Mouse (Mus musculus): ENCODE data around the gene Rprd1b. TPM values are rescaled to one million over a fixed set of nuclear protein-coding genes. Genes with fewer than 3 reads are reported as not detected.

Rprd1b gene
- polyA plus RNA-seq, 1 experiment from 2014 or later = 31.1 TPM

GRCm38 (mm10) chr2:158138778-158139177 is 110.5 kb downstream of the Rprd1b start:
- WGBS = 91% methylated on average over 9 of the region's 9 CpGs
- no peak overlapping the region for H3K4me2 ChIP-seq (ENCODE audit: low read length)

GRCm38 (mm10) chr2:158139628-158140027 is 111.3 kb downstream of the Rprd1b start:
- DNase-seq (ENCODE audit: low spot score) = peak; percentile 87
- 24% methylated on average over 7 of the region's 7 CpGs for WGBS
- no peak overlapping the region for H3K9ac ChIP-seq (ENCODE audit: low read length)

More at GRCm38 (mm10) chr2:158138778-158139177, 110.5 kb downstream of the Rprd1b start:
- Histone ChIP-seq H3K27ac (ENCODE audit: low read depth, low read length) (no peak overlapping the region), H3K36me3 (ENCODE audit: control insufficient read depth, insufficient read depth, low read length) (no peaks in the 10 kb centered on the region), H3K27me3 (replicated peaks; ENCODE audit: control insufficient read depth, insufficient read depth, low read length) (no peaks in the 10 kb centered on the region), H3K9ac (ENCODE audit: low read length) (no peak overlapping the region), H3K4me1 (ENCODE audit: control insufficient read depth, insufficient read depth, low read length) (peaks cover 4% of the 10 kb centered on the region; the same call in 1 of the 2 replicates), H3K9me3 (replicated peaks; ENCODE audit: control insufficient read depth, low read length) (no peaks in the 10 kb centered on the region), H3K4me3 (ENCODE audit: low read depth, low read length) (no peak overlapping the region)
- no peak for DNase-seq (ENCODE audit: low spot score)
- ATAC-seq = no peak

GRCm38 (mm10) chr2:158140664-158141063 is 112.4 kb downstream of the Rprd1b start:
- no peaks in the 10 kb centered on the region for H3K9me3 ChIP-seq (replicated peaks; ENCODE audit: control insufficient read depth, low read length)
- WGBS = 92% methylated on average over 5 of the region's 5 CpGs
- DNase-seq (ENCODE audit: low spot score) = no peak

More at GRCm38 (mm10) chr2:158139628-158140027, 111.3 kb downstream of the Rprd1b start:
- Histone ChIP-seq H3K27me3 (replicated peaks; ENCODE audit: control insufficient read depth, insufficient read depth, low read length) (no peaks in the 10 kb centered on the region), H3K4me2 (ENCODE audit: low read length) (no peak overlapping the region), H3K36me3 (ENCODE audit: control insufficient read depth, insufficient read depth, low read length) (no peaks in the 10 kb centered on the region), H3K4me3 (ENCODE audit: low read depth, low read length) (no peak overlapping the region), H3K9me3 (replicated peaks; ENCODE audit: control insufficient read depth, low read length) (no peaks in the 10 kb centered on the region), H3K4me1 (ENCODE audit: control insufficient read depth, insufficient read depth, low read length) (peaks cover 4% of the 10 kb centered on the region; the same call in 1 of the 2 replicates), H3K27ac (ENCODE audit: low read depth, low read length) (peak overlapping the region; percentile 35; the same call in 1 of the 2 replicates)
- ATAC-seq = peak; percentile 86

GRCm38 (mm10) chr2:158141271-158141670 is 113.0 kb downstream of the Rprd1b start:
- Histone ChIP-seq H3K27ac (ENCODE audit: low read depth, low read length) (no peak overlapping the region), H3K4me1 (ENCODE audit: control insufficient read depth, insufficient read depth, low read length) (peaks cover 4% of the 10 kb centered on the region; the same call in 1 of the 2 replicates), H3K9me3 (replicated peaks; ENCODE audit: control insufficient read depth, low read length) (no peaks in the 10 kb centered on the region), H3K36me3 (ENCODE audit: control insufficient read depth, insufficient read depth, low read length) (no peaks in the 10 kb centered on the region), H3K9ac (ENCODE audit: low read length) (no peak overlapping the region), H3K4me2 (ENCODE audit: low read length) (no peak overlapping the region), H3K27me3 (replicated peaks; ENCODE audit: control insufficient read depth, insufficient read depth, low read length) (no peaks in the 10 kb centered on the region), H3K4me3 (ENCODE audit: low read depth, low read length) (no peak overlapping the region)
- DNase-seq (ENCODE audit: low spot score) (no peak), ATAC-seq (no peak)
- 91% methylated on average over 7 of the region's 7 CpGs for WGBS

More at GRCm38 (mm10) chr2:158140664-158141063, 112.4 kb downstream of the Rprd1b start:
- Histone ChIP-seq H3K36me3 (ENCODE audit: control insufficient read depth, insufficient read depth, low read length) (no peaks in the 10 kb centered on the region), H3K9ac (ENCODE audit: low read length) (no peak overlapping the region), H3K4me2 (ENCODE audit: low read length) (no peak overlapping the region), H3K4me3 (ENCODE audit: low read depth, low read length) (no peak overlapping the region), H3K27ac (ENCODE audit: low read depth, low read length) (no peak overlapping the region), H3K4me1 (ENCODE audit: control insufficient read depth, insufficient read depth, low read length) (peaks cover 4% of the 10 kb centered on the region; the same call in 1 of the 2 replicates), H3K27me3 (replicated peaks; ENCODE audit: control insufficient read depth, insufficient read depth, low read length) (no peaks in the 10 kb centered on the region)
- no peak for ATAC-seq

GRCm38 (mm10) chr2:158141690-158142440 is 113.6 kb downstream of the Rprd1b start:
- ATAC-seq (no peak), DNase-seq (ENCODE audit: low spot score) (no peak)
- Histone ChIP-seq H3K9me3 (replicated peaks; ENCODE audit: control insufficient read depth, low read length) (no peaks in the 10 kb centered on the region), H3K4me2 (ENCODE audit: low read length) (no peak overlapping the region), H3K4me1 (ENCODE audit: control insufficient read depth, insufficient read depth, low read length) (peaks cover 4% of the 10 kb centered on the region; the same call in 1 of the 2 replicates), H3K4me3 (ENCODE audit: low read depth, low read length) (no peak overlapping the region), H3K27ac (ENCODE audit: low read depth, low read length) (no peak overlapping the region), H3K9ac (ENCODE audit: low read length) (no peak overlapping the region), H3K27me3 (replicated peaks; ENCODE audit: control insufficient read depth, insufficient read depth, low read length) (no peaks in the 10 kb centered on the region), H3K36me3 (ENCODE audit: control insufficient read depth, insufficient read depth, low read length) (no peaks in the 10 kb centered on the region)
- 88% methylated on average over 7 of the region's 7 CpGs for WGBS

GRCm38 (mm10) chr2:158142981-158143380 is 114.7 kb downstream of the Rprd1b start:
- no peak for DNase-seq (ENCODE audit: low spot score)
- H3K36me3 ChIP-seq (ENCODE audit: control insufficient read depth, insufficient read depth, low read length) = no peaks in the 10 kb centered on the region
- 87% methylated on average over 18 of the region's 18 CpGs for WGBS

GRCm38 (mm10) chr2:158143816-158144215 is 115.5 kb downstream of the Rprd1b start:
- Histone ChIP-seq H3K4me1 (ENCODE audit: control insufficient read depth, insufficient read depth, low read length) (peaks cover 4% of the 10 kb centered on the region; the same call in 1 of the 2 replicates), H3K9me3 (replicated peaks; ENCODE audit: control insufficient read depth, low read length) (no peaks in the 10 kb centered on the region), H3K27me3 (replicated peaks; ENCODE audit: control insufficient read depth, insufficient read depth, low read length) (no peaks in the 10 kb centered on the region), H3K36me3 (ENCODE audit: control insufficient read depth, insufficient read depth, low read length) (no peaks in the 10 kb centered on the region), H3K4me3 (ENCODE audit: low read depth, low read length) (no peak overlapping the region), H3K4me2 (ENCODE audit: low read length) (no peak overlapping the region), H3K9ac (ENCODE audit: low read length) (no peak overlapping the region), H3K27ac (ENCODE audit: low read depth, low read length) (no peak overlapping the region)
- ATAC-seq (no peak), DNase-seq (ENCODE audit: low spot score) (no peak)
- WGBS = 62% methylated on average over 3 of the region's 3 CpGs

More at GRCm38 (mm10) chr2:158142981-158143380, 114.7 kb downstream of the Rprd1b start:
- H3K4me1 ChIP-seq (ENCODE audit: control insufficient read depth, insufficient read depth, low read length) = peaks cover 4% of the 10 kb centered on the region; the same call in 1 of the 2 replicates
- no peak overlapping the region for H3K4me3 ChIP-seq (ENCODE audit: low read depth, low read length)
- no peak overlapping the region for H3K27ac ChIP-seq (ENCODE audit: low read depth, low read length)
- H3K27me3 ChIP-seq (replicated peaks; ENCODE audit: control insufficient read depth, insufficient read depth, low read length) = no peaks in the 10 kb centered on the region
- ATAC-seq = no peak
- no peak overlapping the region for H3K9ac ChIP-seq (ENCODE audit: low read length)
- no peaks in the 10 kb centered on the region for H3K9me3 ChIP-seq (replicated peaks; ENCODE audit: control insufficient read depth, low read length)
- H3K4me2 ChIP-seq (ENCODE audit: low read length) = no peak overlapping the region

GRCm38 (mm10) chr2:158144263-158144662 is 116.0 kb downstream of the Rprd1b start:
- Histone ChIP-seq H3K9ac (ENCODE audit: low read length) (no peak overlapping the region), H3K4me1 (ENCODE audit: control insufficient read depth, insufficient read depth, low read length) (peaks cover 3% of the 10 kb centered on the region; the same call in 1 of the 2 replicates), H3K27ac (ENCODE audit: low read depth, low read length) (no peak overlapping the region), H3K4me2 (ENCODE audit: low read length) (no peak overlapping the region), H3K9me3 (replicated peaks; ENCODE audit: control insufficient read depth, low read length) (no peaks in the 10 kb centered on the region), H3K36me3 (ENCODE audit: control insufficient read depth, insufficient read depth, low read length) (no peaks in the 10 kb centered on the region), H3K27me3 (replicated peaks; ENCODE audit: control insufficient read depth, insufficient read depth, low read length) (no peaks in the 10 kb centered on the region), H3K4me3 (ENCODE audit: low read depth, low read length) (no peak overlapping the region)
- DNase-seq (ENCODE audit: low spot score) (no peak), ATAC-seq (no peak)
- 45% methylated on average over 8 of the region's 8 CpGs for WGBS

All from forebrain, embryonic 14.5 days (tissue).